Mouse (Mus musculus): Measurements from ENCODE around the gene Rin2.

DNA sequence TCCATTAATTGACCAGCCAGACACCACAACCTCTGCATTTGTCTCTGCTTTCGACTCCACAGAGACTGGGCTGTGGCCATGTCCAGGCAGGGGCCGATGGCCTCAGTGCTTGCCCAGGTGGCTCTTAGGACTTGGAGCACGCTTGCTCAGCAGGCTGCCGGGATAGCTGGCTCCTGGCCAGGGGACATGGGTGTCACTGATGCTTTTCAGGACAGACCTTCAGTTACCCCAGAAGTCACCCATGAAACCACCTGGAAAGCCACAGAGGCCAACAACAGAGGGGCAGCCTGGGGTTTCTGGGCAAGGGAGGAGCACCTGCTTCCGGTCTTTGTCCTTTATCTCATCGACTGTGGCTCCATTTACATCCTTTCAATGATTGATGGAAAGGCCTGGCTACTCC lies 108.2 kb downstream of the Rin2 start:
- TF ChIP-seq POLR2A (IDR thresholded peaks at IDR 0.05; ENCODE audit: borderline replicate concordance, control insufficient read depth, low read depth, low read length) (no peak), CTCF (IDR thresholded peaks at IDR 0.05; ENCODE audit: control insufficient read depth, insufficient read depth, low read length) (no peak)
